Mouse (Mus musculus) kidney, postnatal 4 days (tissue): ENCODE measurements at regions not wholly inside any gene's neighbourhood (a gene's known extent, or its start where the extent isn't known, plus 50 kb on each side); places are given as distances from the start of the nearest gene placed in this dataset.
"Not testable (repeated sequence)": the region's sequence is repeated elsewhere in the genome, so short reads cannot be mapped to it uniquely, and the experiment has no call there.

Experiments
- DNase-seq, 2 experiments: peaks; one replicate each; pipeline ENCODE4 v3.0.0; 2021; ENCODE audit warnings: mixed read lengths in 2 of 2

GRCm38 (mm10) chr13:72557951-72558350, 70.7 kb upstream of the Irx2 start:
- DNase-seq: no peak

GRCm38 (mm10) chr13:72571871-72572270, 56.7 kb upstream of the Irx2 start:
- no peak for DNase-seq

DNA sequence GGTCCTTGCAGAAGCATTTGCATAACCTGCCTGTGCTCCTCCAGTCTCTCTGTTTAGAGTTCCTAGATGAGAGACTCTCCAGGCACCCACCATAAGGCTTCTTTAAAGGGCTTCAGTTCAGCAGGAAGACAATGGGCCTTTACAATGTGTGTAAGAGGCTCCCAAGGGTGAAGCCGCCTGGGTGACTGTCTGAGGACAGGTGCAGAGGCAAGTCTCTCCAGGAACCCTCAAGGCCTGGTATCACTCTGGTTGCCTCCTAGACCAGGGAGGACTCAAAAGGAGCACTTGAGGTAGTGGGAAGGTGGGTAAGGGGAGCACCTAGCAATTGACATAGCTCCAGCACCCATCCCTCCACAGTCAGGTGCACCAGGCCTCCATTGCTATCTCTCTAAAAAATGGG, 55.8 kb upstream of the Irx2 start:
- no peak for DNase-seq

- not testable (repeated sequence) for DNase-seq
Measured at GRCm38 (mm10) chr13:72574126-72574525, 54.5 kb upstream of the Irx2 start.

GRCm38 (mm10) chr13:72576485-72576884, 52.1 kb upstream of the Irx2 start:
- no peak for DNase-seq

GRCm38 (mm10) chr13:72578416-72578815, 50.2 kb upstream of the Irx2 start:
- DNase-seq: no peak
